Mouse (Mus musculus): ENCODE results near the gene Apol6.

DNA sequence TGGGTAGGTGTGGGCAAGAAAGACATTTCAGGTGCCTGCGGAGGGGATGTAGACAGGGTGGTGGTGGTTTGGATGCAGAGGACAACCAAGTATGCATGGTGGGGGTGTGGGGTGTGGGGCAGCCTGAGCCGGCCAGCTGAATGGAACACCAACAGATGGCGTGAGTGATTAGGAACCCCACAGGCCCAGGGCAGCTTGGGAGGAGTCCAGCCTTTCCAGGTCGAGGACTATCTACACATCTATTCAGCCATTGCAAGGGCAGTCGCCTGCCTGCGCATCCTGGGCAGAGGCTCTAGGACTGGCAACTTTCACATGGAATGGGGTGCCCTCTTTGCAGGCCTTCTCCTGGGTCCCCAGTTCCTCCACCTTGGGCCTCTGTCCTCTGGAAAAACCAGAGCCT is 10.0 kb upstream of the Apol6 start:
- TF ChIP-seq CTCF (IDR thresholded peaks at IDR 0.05; ENCODE audit: low read depth) (no peak), EP300 (IDR thresholded peaks at IDR 0.05; ENCODE audit: low read depth) (no peak)
